ENCODE assay signal across 10 mouse cellular contexts in the genomic region with DNA sequence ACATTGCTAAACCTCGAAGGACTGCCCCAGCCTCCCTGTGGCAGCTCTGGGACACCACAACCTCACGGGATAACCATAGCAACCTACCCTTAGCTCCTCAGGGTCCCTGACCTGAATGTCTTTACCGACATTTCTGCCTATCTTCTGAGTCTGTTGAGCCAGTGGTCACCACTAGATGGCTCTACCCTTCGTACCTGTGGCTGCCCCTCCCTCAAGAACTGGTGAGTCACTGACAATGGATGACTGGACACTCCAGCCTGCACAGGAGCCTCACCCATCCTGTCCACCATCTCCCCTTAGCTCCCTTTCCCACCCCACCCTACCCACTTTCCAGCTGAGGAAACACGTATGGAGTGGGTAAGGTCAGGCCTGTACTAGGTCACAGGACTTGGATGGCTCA. TPM values are rescaled to one million over a fixed set of nuclear protein-coding genes. Genes with fewer than 3 reads are reported as not detected.
DNase-seq lines count a peak whose midpoint lies in the region; ATAC-seq and TF ChIP-seq lines count a peak whose summit lies in the region.
"Had no signal": no experiment of that assay in that cellular context is flagged by ENCODE, and none has a peak within 500 bp of the region (broad histone marks: within the 10 kb centered on the region; RNA-seq: fewer than 3 reads in every experiment).

No protein-coding gene starts in this region.

- no peak overlapping the region for H3K27ac ChIP-seq in layer of hippocampus, adult 2 months
- no peak overlapping the region for H3K27ac ChIP-seq in CH12.LX (ENCODE audit: insufficient read depth, low read depth)
- H3K27ac ChIP-seq: lung, embryonic 15.5 days had no signal

- no peak overlapping the region for H3K9ac ChIP-seq in CH12.LX (ENCODE audit: insufficient read depth, low read depth)
- H3K9ac ChIP-seq: lung, embryonic 15.5 days had no signal

- TF ChIP-seq CTCF in layer of hippocampus, adult 2 months (conservative IDR thresholded peaks at IDR 0.05) = peak; percentile 74
- peak; percentile 40 to 49; a peak in 3 of 4 replicates for TF ChIP-seq CTCF in CH12.LX (conservative IDR thresholded peaks at IDR 0.05 in 1 of 2, IDR thresholded peaks at IDR 0.05 in 1 of 2; ENCODE audit: low read depth in 2 of 2, low read length in 2 of 2)

- TF ChIP-seq EP300 in CH12.LX (IDR thresholded peaks at IDR 0.05; ENCODE audit: low read length) = no peak

- dilution Hi-C loops in CH12.LX (cut with MboI; ENCODE audit: extremely low pct_ligation_motif_present, extremely low pct_unique_long_range_greater_than_20kb, low sequenced_read_pairs) = no loop called here

- ATAC-seq in granulocyte monocyte progenitor cell, adult 5-6 weeks (replicated peaks; ENCODE audit: poor library complexity, severe bottlenecking) = peak; percentile 50

- peak; percentile 48 for TF ChIP-seq RAD21 in CH12.LX (IDR thresholded peaks at IDR 0.05; ENCODE audit: low read depth, low read length)

- no peak overlapping the region for H3K4me3 ChIP-seq in layer of hippocampus, adult 2 months
- H3K4me3 ChIP-seq in CH12.LX (replicated peaks in 1 of 3; ENCODE audit: low read depth in 2 of 3, low read length in 2 of 3, poor library complexity in 1 of 3) = no peak overlapping the region
- H3K4me3 ChIP-seq: lung, embryonic 15.5 days had no signal

- no peak overlapping the region for H3K4me2 ChIP-seq in CH12.LX (ENCODE audit: insufficient read depth, low read depth, poor library complexity, severe bottlenecking)
- H3K4me2 ChIP-seq: lung, embryonic 15.5 days had no signal

- TF ChIP-seq POLR2A in CH12.LX (IDR thresholded peaks at IDR 0.05; ENCODE audit: low read depth, low read length) = no peak

- peak; percentile 51 to 57 for DNase-seq in cerebellum, postnatal 10 days
- no peak for DNase-seq in cerebellum, postnatal 36 days
- DNase-seq in layer of hippocampus, adult 2 months (ENCODE audit: low spot score in 2 of 2) = no peak
- DNase-seq in layer of hippocampus, postnatal 36 days = no peak
- peak; percentile 58 for DNase-seq in CH12.LX (ENCODE audit: extremely low read depth)
- DNase-seq in frontal cortex, adult 2 months (ENCODE audit: extremely low spot score in 1 of 2, low spot score in 1 of 2) = no peak
- DNase-seq in spleen, adult 12 weeks (ENCODE audit: low spot score) = no peak

- no peaks in the 10 kb centered on the region for H3K9me3 ChIP-seq in CH12.LX (replicated peaks; ENCODE audit: low read length)
- H3K9me3 ChIP-seq: lung, embryonic 15.5 days had no signal

- H3K4me1 ChIP-seq in CH12.LX (ENCODE audit: control insufficient read depth in 1 of 2, insufficient read depth in 2 of 2) = peaks cover 0 to 9% of the 10 kb centered on the region in 2 experiments; a peak in 2 of 4 replicates
- H3K4me1 ChIP-seq: lung, embryonic 15.5 days had no signal

- H3K36me3 ChIP-seq in CH12.LX (replicated peaks in 1 of 2; ENCODE audit: control insufficient read depth in 1 of 2, insufficient read depth in 1 of 2, low read length in 1 of 2) = no peaks in the 10 kb centered on the region
- H3K36me3 ChIP-seq: lung, embryonic 15.5 days had no signal

- H3K79me2 ChIP-seq in CH12.LX (replicated peaks; ENCODE audit: control insufficient read depth, extremely low read depth, insufficient read depth, poor library complexity, severe bottlenecking) = no peaks in the 10 kb centered on the region

- in situ Hi-C loops in CH12.LX (cut with MboI; ENCODE audit: low pct_ligation_motif_present, low pct_unique_long_range_greater_than_20kb, low sequenced_read_pairs) = loop anchor here (25.0 kb wide), 1 partner anchor 268 kb away; no protein-coding TSS in a partner anchor

- peaks cover 43% of the 10 kb centered on the region for H3K27me3 ChIP-seq in CH12.LX (replicated peaks)

TF ChIP-seq in CH12.LX, 34 proteins besides CTCF, POLR2A, EP300 and RAD21:
- TF ChIP-seq SMC3 (IDR thresholded peaks at IDR 0.05; ENCODE audit: low read depth, low read length) (peak; percentile 59), TBP (conservative IDR thresholded peaks at IDR 0.05; ENCODE audit: low read depth, low read length) (no peak)

RNA-seq across cellular contexts. Expression of a gene that starts 23.5 kb away (rescaled TPM):
- 100 to 1,000 TPM; 139 to 147 TPM for total RNA-seq in layer of hippocampus, adult 2 months (2021)
- total RNA-seq in layer of hippocampus, postnatal 36 days (2021) = 100 to 1,000 TPM; 139 to 145 TPM
- total RNA-seq in CH12.LX (2012; rRNA removed) = 0.08 TPM in 1 of 2 replicates, not detected in the other
- 0.08 TPM in 1 of 2 replicates, not detected in the other for total RNA-seq in CH12.LX (2014; rRNA removed)
- polyA plus RNA-seq in CH12.LX (2012; ENCODE audit: insufficient read length, low read depth) = 0.41 and 0.89 TPM in 2 replicates
- total RNA-seq in granulocyte monocyte progenitor cell, adult 5-6 weeks (2014; fragmentation: Nextera tagmentation) = 0.47 TPM in 1 of 2 replicates, not detected in the other
- not detected in 2 replicates for total RNA-seq in granulocyte monocyte progenitor cell, adult 5-6 weeks (2017)
- 153 and 154 TPM in 2 replicates for polyA plus RNA-seq in frontal cortex, adult 2 months (2012; rRNA removed)
- total RNA-seq: MEL had no signal

Comparison
In these comparisons a context has a peak if more than half of its experiments do, and no peak if none do; other contexts are left out.
1. DNase-seq: peak in cerebellum, postnatal 10 days (2 of 2) and CH12.LX (single experiment); none in cerebellum, postnatal 36 days (0 of 2), layer of hippocampus, adult 2 months (0 of 2), layer of hippocampus, postnatal 36 days (0 of 2), frontal cortex, adult 2 months (0 of 2) and spleen, adult 12 weeks (single experiment).
2. RNA of a gene that starts 23.5 kb away (total RNA-seq): 139 to 147 TPM in layer of hippocampus, adult 2 months and 139 to 145 TPM in layer of hippocampus, postnatal 36 days; 0.08 TPM in CH12.LX and 0.47 TPM in granulocyte monocyte progenitor cell, adult 5-6 weeks; every median in the first group is over 10 times any median in the second.